Comparison of ENCODE assay signal across 15 mouse cellular contexts in the genomic region with DNA sequence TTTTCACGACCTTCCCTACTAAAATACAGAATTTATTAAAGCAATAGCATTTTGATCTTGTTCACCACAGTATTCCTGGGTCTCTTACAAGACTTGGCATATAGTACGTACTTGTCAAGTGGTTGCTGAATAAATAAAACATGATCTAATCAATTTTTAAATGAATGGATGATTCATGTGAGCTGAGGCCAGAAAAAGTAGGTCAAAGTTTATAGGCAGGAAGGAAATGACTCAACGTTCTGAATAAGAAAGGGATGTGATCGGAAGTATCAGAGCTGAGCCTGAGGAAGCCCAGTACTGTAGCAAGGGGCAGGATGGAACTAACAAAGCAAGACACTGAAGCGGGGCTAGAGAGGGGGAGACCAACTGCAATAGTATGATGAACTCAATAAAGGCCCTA.
DNase-seq lines count a peak whose midpoint lies in the region; ATAC-seq and TF ChIP-seq lines count a peak whose summit lies in the region.
"Had no signal": no experiment of that assay in that cellular context is flagged by ENCODE, and none has a peak within 500 bp of the region (broad histone marks: within the 10 kb centered on the region; RNA-seq: fewer than 3 reads in every experiment).

No protein-coding gene starts in this region.

- H3K4me3 ChIP-seq in liver, postnatal 0 days (ENCODE audit: low read depth, low read length): no peak overlapping the region
- H3K4me3 ChIP-seq in liver, embryonic 11.5 days (ENCODE audit: low read depth, low read length): no peak overlapping the region
- no peak overlapping the region for H3K4me3 ChIP-seq in lung, embryonic 16.5 days (ENCODE audit: low read length)
- H3K4me3 ChIP-seq in neural tube, embryonic 15.5 days (replicated peaks): no peak overlapping the region
- H3K4me3 ChIP-seq: erythroblast, embryonic 14.5 days; limb, embryonic 12.5 days had no signal

- 58% methylated on average over 5 of the region's 5 CpGs for WGBS in liver, postnatal 0 days (ENCODE audit: insufficient replicate concordance)
- 68% methylated on average over 5 of the region's 5 CpGs for whole genome bisulfite sequencing in liver, embryonic 11.5 days
- 63% methylated on average over 5 of the region's 5 CpGs for WGBS in lung, embryonic 16.5 days
- WGBS in neural tube, embryonic 15.5 days: 79% methylated on average over 5 of the region's 5 CpGs

- H3K36me3 ChIP-seq in liver, postnatal 0 days (replicated peaks; ENCODE audit: insufficient read depth, low read length): no peaks in the 10 kb centered on the region
- H3K36me3 ChIP-seq in liver, embryonic 11.5 days (ENCODE audit: control insufficient read depth, insufficient read depth, low read length): no peaks in the 10 kb centered on the region
- peaks cover 3% of the 10 kb centered on the region for H3K36me3 ChIP-seq in lung, embryonic 16.5 days (ENCODE audit: control insufficient read depth, insufficient read depth, low read length)
- H3K36me3 ChIP-seq in neural tube, embryonic 15.5 days: 0 out of 2 replicates have a peak, but pooled peaks cover 3% of the 10 kb centered on the region
- H3K36me3 ChIP-seq: limb, embryonic 12.5 days had no signal

- no peak overlapping the region for H3K9ac ChIP-seq in liver, postnatal 0 days (replicated peaks)
- no peak overlapping the region for H3K9ac ChIP-seq in liver, embryonic 11.5 days (ENCODE audit: low read depth, low read length)
- H3K9ac ChIP-seq in lung, embryonic 16.5 days (ENCODE audit: low read length): no peak overlapping the region
- no peak overlapping the region for H3K9ac ChIP-seq in neural tube, embryonic 15.5 days (replicated peaks)
- H3K9ac ChIP-seq: limb, embryonic 12.5 days had no signal

- H3K27ac ChIP-seq in liver, postnatal 0 days (ENCODE audit: low read depth): no peak overlapping the region
- H3K27ac ChIP-seq in liver, embryonic 11.5 days (ENCODE audit: low read depth, low read length): no peak overlapping the region
- H3K27ac ChIP-seq in lung, embryonic 16.5 days (ENCODE audit: low read length): no peak overlapping the region
- H3K27ac ChIP-seq in neural tube, embryonic 15.5 days (replicated peaks): no peak overlapping the region
- H3K27ac ChIP-seq: limb, embryonic 12.5 days; macrophage had no signal

- H3K9me3 ChIP-seq in liver, postnatal 0 days (ENCODE audit: low read length): no peaks in the 10 kb centered on the region
- H3K9me3 ChIP-seq in liver, embryonic 11.5 days (ENCODE audit: control insufficient read depth, low read length): no peaks in the 10 kb centered on the region
- H3K9me3 ChIP-seq in lung, embryonic 16.5 days (ENCODE audit: control insufficient read depth, low read length): no peaks in the 10 kb centered on the region
- no peaks in the 10 kb centered on the region for H3K9me3 ChIP-seq in neural tube, embryonic 15.5 days (replicated peaks)
- H3K9me3 ChIP-seq: limb, embryonic 12.5 days had no signal

- ATAC-seq in liver, postnatal 0 days: no peak
- ATAC-seq in liver, embryonic 11.5 days (replicated peaks; ENCODE audit: low FRiP score): no peak
- peak; percentile 69 for ATAC-seq in lung, embryonic 16.5 days (ENCODE audit: low read depth)
- ATAC-seq in erythroid progenitor cell, adult 5-6 weeks (replicated peaks; ENCODE audit: low FRiP score, poor library complexity, severe bottlenecking): no peak
- ATAC-seq in neural tube, embryonic 15.5 days (ENCODE audit: low FRiP score): no peak

- no peaks in the 10 kb centered on the region for H3K27me3 ChIP-seq in liver, postnatal 0 days (ENCODE audit: insufficient read depth, low read length)
- H3K27me3 ChIP-seq in liver, embryonic 11.5 days (replicated peaks; ENCODE audit: control insufficient read depth, insufficient read depth, low read length): no peaks in the 10 kb centered on the region
- no peaks in the 10 kb centered on the region for H3K27me3 ChIP-seq in lung, embryonic 16.5 days (ENCODE audit: control insufficient read depth, insufficient read depth, low read depth, low read length)
- H3K27me3 ChIP-seq in neural tube, embryonic 15.5 days (replicated peaks): no peaks in the 10 kb centered on the region
- H3K27me3 ChIP-seq: limb, embryonic 12.5 days had no signal

- DNase-seq in adrenal gland, postnatal 14 days: peak; percentile 9
- DNase-seq in adrenal gland, postnatal 10 days: no peak
- no peak for DNase-seq in liver, postnatal 0 days
- no peak for DNase-seq in liver, embryonic 11.5 days (ENCODE audit: low spot score)
- DNase-seq in urinary bladder, postnatal 36 days (ENCODE audit: low spot score in 2 of 2): no peak
- DNase-seq: cerebellum, adult 11-12 months; embryo, embryonic 11 days; kidney, adult 8-10 months; layer of hippocampus, postnatal 36 days had no signal

- peak; percentile 32; the same call in 1 of the 2 replicates for TF ChIP-seq EP300 in liver, postnatal 0 days (IDR thresholded peaks at IDR 0.05; ENCODE audit: low read depth)

- H3K4me2 ChIP-seq in liver, postnatal 0 days (ENCODE audit: low read depth, low read length): no peak overlapping the region
- H3K4me2 ChIP-seq in liver, embryonic 11.5 days: no peak overlapping the region
- no peak overlapping the region for H3K4me2 ChIP-seq in lung, embryonic 16.5 days (ENCODE audit: low read depth, low read length)
- H3K4me2 ChIP-seq in neural tube, embryonic 15.5 days: no peak overlapping the region
- H3K4me2 ChIP-seq: limb, embryonic 12.5 days had no signal

- no peak for TF ChIP-seq CTCF in liver, postnatal 0 days (IDR thresholded peaks at IDR 0.05; ENCODE audit: low read depth)

- no peaks in the 10 kb centered on the region for H3K4me1 ChIP-seq in liver, postnatal 0 days (ENCODE audit: insufficient read depth)
- no peaks in the 10 kb centered on the region for H3K4me1 ChIP-seq in liver, embryonic 11.5 days (replicated peaks; ENCODE audit: control insufficient read depth, insufficient read depth, low read length)
- 0 out of 2 replicates have a peak, but pooled peaks cover 2% of the 10 kb centered on the region for H3K4me1 ChIP-seq in lung, embryonic 16.5 days (replicated peaks; ENCODE audit: control insufficient read depth, insufficient read depth, low read length)
- no peaks in the 10 kb centered on the region for H3K4me1 ChIP-seq in neural tube, embryonic 15.5 days
- H3K4me1 ChIP-seq: limb, embryonic 12.5 days had no signal
